Mouse (Mus musculus) inflammation-experienced regulatory T-cells, adult 6 months (primary cell): Measurements from ENCODE around the gene Map1b. TPM values are rescaled to one million over a fixed set of nuclear protein-coding genes. Genes with fewer than 3 reads are reported as not detected.

Experiments used
- ATAC-seq: one replicate; pipeline ENCODE4 v1.8.0; 2017
- polyA plus RNA-seq, 3 experiments: library from polyadenylated mRNA; unstranded; fragments of 100-300 nt; shearing (Covaris generic); gene quantifications; one replicate each; pipeline ENCODE4 v1.2.1; 2017

The Map1b gene
- polyA plus RNA-seq, 3 experiments from 2014 or later = 0.12 to 0.36 TPM; not detected in 1

DNA sequence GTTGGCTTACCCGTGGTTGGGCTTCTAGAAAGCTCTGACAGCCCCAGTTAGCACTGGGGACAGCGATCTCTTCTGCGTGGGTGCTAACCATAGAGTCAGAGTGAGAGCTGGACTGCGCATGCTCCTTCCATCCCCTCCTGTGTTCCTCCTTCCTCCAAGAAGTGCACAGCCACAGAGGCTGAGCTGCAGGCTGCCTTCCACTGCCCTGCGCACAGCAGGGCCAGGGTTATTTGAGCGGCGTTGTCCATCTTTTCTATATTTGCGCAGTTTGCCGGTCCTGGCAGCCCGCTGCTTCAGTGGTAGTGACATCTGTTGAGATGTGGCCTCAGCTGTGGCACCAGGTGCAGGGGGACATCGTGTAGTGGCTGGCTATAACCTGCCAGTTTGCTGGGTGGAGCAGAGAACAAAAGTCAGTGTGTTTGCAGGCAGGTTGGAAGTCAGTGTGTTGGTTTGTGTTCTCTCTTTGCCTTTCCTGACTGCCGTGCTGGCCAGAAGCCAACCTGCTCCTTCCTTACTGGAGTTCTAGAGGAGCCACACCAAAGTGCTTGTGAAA, 118.1 kb downstream of the Map1b start:
- ATAC-seq = no peak

DNA sequence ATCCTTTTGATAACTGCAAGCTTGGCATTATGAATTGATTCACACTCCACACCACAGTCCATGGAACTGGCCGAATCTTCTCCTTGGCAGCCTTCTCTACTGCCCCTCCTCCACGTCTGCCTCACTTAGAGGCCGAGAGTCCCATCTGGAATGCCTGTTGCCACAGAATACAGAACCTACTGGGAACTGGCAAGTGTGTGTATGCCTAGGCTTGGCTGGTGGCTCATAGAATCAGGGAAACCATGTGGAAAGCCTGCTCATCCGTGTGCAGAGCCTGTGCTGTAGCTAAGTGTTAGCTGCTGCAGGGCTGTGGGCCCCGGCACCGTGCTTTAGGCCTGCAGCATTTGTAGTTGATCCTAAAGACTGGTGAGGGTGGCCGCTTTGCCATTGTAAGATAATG, 119.1 kb downstream of the Map1b start:
- ATAC-seq = no peak

DNA sequence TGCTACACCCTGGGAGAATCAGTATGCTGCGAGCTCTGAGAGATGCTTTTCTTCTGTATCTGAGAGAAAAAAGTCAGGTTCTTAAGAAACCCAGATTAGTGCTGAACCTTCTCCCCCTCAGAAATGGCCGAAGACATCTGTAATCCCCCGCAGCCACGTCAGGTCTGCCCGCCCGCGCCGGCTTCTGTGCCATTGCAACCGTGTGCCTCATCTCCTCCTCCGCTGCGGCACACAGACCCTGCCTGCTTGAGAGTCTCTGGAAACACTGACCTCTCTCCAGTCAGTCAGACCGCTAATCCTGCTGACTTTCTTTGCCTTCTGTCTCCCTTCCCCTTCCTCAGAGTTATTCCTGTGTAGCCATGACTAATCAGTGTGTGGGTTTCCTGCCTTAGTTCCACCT, 120.8 kb downstream of the Map1b start:
- no peak for ATAC-seq

DNA sequence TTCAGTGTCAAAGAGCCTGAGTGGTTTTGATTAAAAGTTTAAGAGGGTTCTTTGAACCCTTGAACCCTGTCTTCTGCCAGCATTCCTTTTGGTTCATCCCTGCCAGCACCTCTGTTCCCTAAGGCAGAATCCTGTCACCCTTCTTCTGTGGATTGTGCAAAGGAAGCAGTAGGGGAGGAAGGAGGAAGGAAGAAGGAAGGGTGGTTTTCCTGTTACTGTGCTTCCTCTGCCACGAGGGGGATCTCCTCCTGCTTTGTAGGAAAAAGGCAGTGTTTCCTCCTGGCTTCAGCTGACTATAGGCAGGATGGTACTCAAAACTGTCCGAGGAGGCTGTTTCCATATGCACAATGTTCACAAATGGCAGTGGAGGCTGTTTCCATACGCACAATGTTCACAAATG, 121.6 kb downstream of the Map1b start:
- no peak for ATAC-seq

DNA sequence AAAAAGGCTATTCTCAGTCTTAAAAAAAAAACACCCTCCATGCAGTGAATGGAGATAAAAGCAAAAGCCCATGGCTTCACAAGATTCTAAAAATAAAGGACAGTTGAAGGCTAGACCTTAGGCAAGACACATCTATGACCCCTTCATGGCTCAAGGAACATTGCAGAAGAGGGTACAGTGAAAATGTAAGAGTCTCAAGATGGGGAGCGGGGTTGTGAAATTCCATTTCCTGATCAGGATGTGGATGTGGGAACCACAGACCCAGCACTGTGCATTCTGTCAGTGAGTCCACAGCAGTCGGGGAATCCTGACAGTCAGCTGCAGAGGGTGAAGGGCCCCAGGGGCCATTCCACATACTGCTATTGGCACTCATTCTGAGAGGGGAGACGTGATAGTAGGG, 123.2 kb downstream of the Map1b start:
- no peak for ATAC-seq

DNA sequence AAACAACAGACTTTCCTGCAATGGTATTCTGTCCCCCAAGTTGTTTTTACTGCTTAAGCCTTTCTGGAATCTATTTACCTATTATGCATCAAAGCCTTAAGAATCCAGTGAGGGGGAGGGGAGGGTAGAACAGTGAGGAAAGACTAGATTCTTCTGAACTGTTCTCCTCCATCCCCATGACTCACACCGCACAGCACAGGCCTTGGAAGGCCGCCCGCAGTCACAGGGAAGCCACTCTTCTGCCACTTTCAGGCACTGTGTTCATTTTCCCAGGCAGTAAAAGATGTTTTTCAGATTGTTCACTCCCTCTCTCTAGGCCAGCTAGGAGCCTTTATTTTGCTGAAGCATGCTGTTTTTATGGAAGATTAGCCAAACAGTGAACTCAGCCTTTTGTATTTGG, 124.9 kb downstream of the Map1b start:
- ATAC-seq = no peak

DNA sequence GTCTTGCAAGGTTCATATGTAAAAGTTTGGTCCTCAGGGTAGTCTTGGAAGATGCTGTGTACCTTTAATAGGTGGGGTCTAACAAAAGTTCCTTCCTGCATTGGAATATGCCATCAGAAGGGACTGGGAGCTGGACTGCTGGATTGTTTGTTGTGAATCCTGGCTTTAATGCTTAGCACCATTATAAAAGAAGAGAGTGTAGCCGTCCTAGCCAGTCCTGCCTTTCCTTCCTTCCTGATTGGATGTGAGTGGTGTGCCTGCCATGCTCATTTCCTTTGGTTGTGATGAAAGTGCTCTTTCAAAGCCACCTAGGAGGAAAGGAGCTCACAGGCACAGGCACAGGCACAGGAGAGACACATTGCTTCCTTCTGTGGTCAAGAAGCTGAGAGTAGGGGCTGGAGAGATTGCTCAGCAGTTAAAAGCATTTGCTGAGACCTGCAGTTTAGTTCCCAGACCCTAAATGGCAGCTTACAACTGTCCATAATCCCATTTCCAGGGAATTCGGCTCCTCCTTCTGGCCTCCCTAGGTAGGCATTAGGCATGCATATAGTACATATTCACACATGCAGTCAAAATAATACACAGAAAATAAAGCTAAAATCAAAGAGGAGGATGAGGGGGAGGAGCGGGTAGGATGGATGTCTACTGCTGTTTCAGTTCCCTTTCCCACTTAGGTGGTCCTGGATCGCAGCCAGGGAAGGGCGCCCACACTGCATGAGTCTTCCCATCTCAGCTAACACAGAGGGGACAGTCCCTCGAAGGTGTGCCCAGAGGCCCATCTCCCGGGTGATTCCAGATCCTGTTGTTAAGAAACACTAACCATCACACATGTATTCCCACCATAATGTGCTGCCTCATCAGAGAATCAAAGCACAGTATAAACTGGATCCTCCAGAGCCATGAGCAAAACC, 128.2 kb downstream of the Map1b start:
- no peak for ATAC-seq

DNA sequence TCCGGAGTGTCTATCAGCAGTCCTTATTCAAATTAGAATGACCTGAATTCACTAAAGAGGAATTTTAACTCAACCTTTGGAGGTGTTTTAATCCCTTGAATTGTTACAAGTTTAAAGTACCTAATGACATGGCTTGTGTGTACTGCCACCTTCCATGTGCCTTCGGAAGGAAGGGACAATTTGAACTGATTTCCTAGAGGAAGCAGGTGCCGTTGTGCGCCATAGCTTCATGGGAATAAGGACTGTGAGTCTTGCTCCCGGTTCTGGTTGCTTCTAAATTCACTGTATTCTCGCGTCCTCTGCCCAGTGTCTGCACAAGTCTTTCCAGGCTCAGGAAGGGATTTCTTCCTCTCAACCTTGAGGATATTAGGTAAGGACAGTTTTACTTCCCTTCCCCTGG, 130.0 kb downstream of the Map1b start:
- no peak for ATAC-seq

DNA sequence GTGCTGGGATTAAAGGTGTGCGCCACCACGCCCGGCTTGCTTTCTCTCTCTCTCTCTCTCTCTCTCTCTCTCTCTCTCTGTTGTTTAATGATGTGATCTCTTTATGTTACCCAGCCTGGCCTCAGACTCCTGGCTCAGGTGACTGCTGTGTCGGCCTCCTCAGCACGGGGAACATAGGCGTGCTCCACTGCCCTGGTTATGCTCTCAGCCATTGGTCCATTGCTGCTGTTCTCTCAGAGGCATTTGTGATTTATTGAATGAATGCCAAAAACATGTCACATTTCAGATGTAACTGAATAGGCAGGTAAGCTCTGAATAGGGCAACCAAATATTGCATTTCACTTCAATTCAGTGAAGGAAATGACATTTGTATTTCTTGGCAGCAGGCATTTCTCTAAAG, 130.4 kb downstream of the Map1b start:
- no peak for ATAC-seq

DNA sequence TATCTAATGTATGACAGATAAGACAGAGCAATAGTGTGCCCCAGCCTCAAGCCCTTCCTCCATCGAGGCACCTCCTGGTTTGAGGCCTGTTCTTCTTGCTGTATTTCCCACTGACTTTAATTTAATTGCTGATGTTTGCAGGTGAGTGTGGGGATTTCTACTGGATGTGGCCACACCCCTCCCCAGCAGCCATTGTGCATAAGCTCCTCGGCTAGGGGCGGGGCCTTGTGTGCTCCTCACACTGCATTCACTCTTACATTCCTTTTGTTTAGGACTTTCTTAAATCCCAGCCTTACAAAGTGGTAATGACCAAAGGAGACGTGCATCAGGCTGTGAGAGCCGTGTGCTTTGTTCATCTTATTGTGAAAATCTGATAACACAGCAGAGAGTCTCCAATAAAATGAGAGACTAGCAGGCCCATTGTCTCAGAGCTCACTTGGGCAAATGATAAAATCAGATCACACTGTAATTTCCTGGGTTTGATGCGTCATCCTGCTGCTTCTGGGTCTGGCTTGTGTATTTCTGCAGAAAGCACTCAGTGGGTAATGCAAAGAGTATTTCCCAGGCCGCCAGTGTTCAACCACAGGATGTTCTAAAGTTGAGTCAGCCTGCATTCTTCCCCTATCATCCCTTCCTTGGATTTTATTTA, 131.7 kb downstream of the Map1b start:
- peak; percentile 60 for ATAC-seq

DNA sequence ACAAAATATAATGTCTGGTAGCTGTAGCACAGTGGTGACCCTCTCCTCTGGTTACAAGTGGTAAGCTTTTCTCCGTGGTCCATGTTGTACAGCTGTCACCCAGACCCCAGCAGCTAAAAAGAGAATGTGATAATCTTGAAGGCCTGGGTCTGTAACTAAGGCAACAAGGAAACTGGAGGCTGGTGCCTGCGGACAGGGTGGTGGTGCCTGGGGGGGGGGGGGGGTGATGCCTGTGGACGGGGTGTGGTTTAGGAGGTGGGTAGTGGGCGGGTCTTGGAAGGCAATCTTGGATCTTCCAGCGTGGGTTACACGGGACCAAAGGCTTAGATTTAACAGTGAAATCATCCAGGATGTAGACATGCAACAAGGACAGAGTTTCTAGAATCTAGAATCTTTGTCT, 134.0 kb downstream of the Map1b start:
- ATAC-seq = no peak

DNA sequence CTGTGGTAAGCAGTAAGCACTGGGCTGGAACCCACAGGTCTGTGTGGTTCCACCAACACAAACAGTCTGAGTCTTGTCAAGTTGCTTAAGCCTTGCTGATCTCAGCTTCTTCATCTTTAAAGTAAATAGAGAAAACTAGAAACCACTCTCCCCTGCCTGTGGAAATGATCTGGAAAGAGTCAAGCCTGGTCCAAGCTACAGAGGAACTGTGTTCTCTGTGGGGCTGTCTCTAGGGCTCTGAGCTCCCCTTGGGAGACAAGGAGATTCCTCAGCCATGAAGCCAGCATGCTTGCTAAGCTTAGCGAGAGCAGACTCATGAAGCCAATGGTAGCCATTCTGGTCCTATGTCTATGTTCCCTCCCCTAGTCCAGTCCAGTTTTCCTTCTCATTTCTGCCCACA, 138.1 kb downstream of the Map1b start:
- no peak for ATAC-seq

DNA sequence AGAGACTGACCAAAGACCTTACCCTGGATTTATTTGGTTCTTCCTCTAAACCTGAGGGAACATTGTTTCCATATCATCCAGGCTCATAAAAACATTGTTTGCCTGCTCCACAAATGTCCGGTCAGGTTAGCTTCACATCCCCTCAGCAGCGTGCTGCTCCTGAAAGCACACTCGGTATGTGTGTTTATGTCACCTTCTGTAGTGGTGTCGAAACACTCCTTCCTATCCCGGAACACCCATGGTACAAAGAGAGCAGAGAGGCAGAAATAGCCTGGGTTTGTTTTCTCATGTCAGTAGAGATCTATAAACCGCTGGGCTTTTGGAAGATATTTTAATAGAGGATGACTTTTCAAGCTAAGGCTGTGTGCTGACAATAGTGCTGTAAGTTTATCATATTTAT, 139.3 kb downstream of the Map1b start:
- no peak for ATAC-seq

DNA sequence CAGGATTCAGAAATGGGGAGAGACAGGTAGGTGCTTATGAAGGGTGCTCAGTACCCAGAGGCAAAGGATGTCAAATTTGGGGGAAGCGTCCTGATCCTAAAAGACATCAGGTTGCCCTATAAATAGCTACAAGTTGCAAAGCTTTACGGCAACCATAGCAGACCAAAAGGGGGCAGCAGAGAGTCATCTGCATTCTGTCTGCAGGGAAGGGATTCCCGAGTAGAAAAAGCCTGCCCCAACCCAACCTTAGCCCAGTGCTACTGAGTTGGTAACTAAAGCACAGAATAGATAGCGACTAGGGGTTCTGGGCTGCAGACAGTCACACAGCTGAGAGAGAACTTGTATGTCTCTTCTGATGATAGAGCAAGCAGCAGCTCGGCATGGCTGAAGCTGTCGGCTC, 140.8 kb downstream of the Map1b start:
- peak; percentile 48 for ATAC-seq

DNA sequence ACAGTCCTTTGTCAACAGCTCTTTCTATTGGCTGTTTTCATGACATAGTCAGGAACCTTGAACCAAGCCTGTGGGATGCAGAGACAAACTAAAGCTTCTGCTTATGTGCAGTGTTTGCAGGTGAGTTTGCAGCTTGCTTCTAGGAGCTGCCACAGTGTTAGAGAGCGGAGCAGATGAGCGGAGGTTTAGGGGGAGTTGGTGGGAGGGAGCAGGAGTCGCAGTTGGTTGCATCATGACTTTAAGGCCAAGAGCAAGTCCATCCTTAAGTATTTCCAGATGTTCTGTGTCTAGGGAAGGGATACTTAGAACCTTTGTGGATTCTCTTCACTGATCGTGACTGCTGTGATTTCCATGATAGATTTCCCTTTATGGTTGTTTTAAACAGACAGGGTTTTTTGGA, 142.1 kb downstream of the Map1b start:
- no peak for ATAC-seq

DNA sequence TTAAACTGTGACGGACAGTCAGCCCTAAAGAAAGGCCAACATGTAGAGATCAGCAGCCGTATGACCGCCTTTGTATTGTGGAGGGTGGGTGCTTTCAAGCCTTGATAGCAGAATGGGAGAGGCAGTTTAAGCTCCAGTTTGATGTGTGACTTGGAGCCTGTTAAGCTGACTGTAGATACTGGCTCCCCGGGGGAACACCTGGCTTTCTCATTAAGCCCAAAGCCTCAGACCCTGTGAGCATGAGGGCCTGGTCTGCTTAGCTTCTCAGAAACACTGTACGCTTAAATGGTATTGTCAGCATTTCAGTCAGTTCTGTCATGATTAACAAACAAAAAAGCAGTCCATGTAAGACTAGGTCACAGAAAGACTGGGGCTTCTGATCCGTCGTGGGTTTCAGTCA, 142.7 kb downstream of the Map1b start:
- ATAC-seq = no peak

Other genes with a start within 250 kb of the Map1b start
- gene Ptcd2, start 171.8 kb downstream of the Map1b start, polyA plus RNA-seq = 10 to 100 TPM; 52.3 to 62.0 (median 56.7) TPM
- gene Mrps27, start 171.8 kb downstream of the Map1b start, polyA plus RNA-seq = 10 to 100 TPM; 18.6 to 40.0 (median 25.5) TPM